Mouse (Mus musculus): Measurements from ENCODE around the gene Gm43302.
"Not testable (repeated sequence)": the region's sequence is repeated elsewhere in the genome, so short reads cannot be mapped to it uniquely, and the experiment has no call there.

Gm43302 gene

GRCm38 (mm10) chr5:105199149-105199548 lies 94.3 kb downstream of the Gm43302 start:
- DNase-seq (ENCODE audit: low spot score in 2 of 2), result not testable (repeated sequence)

DNA sequence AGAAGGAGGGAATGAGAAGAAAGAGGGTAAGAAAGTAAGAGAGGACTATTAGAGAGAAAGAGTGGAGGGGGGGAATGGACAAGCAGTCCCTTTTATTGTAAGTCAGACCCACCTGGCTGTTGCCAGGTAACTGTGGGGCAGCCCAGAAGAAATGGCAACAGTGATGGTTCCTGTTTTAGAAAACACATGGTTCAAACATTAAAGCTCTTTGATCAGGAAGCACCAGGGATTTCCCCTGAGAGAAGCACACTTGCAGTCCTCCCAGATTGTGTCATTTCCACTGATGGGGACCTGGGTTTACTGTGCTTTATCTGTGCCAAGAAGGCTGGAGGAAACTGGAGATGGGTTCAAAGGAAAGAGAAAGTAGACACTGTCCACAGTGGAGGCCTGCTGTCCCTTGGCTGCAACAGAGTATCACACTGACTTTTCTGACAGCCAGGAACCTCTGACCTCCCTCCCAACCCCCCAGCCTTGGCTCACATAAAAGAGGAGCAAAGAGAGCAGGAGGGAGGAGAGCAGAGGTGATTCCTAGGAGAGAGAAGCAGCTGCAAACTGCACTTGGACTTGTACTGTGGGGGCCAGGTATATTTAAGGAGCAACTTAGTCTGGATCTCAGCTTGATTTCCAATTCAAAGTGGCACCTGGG lies 95.5 kb downstream of the Gm43302 start:
- not testable (repeated sequence) for DNase-seq (ENCODE audit: low spot score in 2 of 2)

GRCm38 (mm10) chr5:105196308-105196707 lies 97.2 kb downstream of the Gm43302 start:
- DNase-seq (ENCODE audit: low spot score in 2 of 2), result not testable (repeated sequence)

- not testable (repeated sequence) for DNase-seq (ENCODE audit: low spot score in 2 of 2)
Observed at GRCm38 (mm10) chr5:105192536-105192935, 101.0 kb downstream of the Gm43302 start.

GRCm38 (mm10) chr5:105181446-105181845 lies 112.0 kb downstream of the Gm43302 start:
- DNase-seq (ENCODE audit: low spot score in 2 of 2), result no peak
